Mouse (Mus musculus) MEL (cell line): ENCODE measurements around the gene Selplg. TPM values are rescaled to one million over a fixed set of nuclear protein-coding genes. Genes with fewer than 3 reads are reported as not detected.

Source experiments
- DNase-seq: peaks from one replicate; pipeline ENCODE4 v3.0.0; 2011; ENCODE audit warnings: low read depth, low spot score
- H3K27ac ChIP-seq: 2 replicates; pipeline ENCODE4 v1.5.1; 2012; ENCODE audit warnings: low read depth, mild to moderate bottlenecking, control low read depth, low read length, moderate library complexity; ENCODE audit not compliant: control insufficient read depth
- H3K27me3 ChIP-seq, 2 experiments: fragments of 150-350 bp in 1 of 2; sonication (generic) in 1 of 2; 2 replicates each; pipeline ENCODE4 v1.6.1; 2012; ENCODE audit warnings: low read length in 2 of 2, mild to moderate bottlenecking in 2 of 2, improper control_type of control experiment in 1 of 2, moderate library complexity in 1 of 2; ENCODE audit not compliant: insufficient read depth in 2 of 2, control insufficient read depth in 1 of 2
- H3K36me3 ChIP-seq, 2 experiments: 2 replicates each; pipeline ENCODE4 v1.6.1; 2012 to 2014; ENCODE audit warnings: low read length in 2 of 2, improper control_type of control experiment in 1 of 2, inconsistent platforms in 1 of 2, mild to moderate bottlenecking in 1 of 2; ENCODE audit not compliant: insufficient read depth in 2 of 2, control insufficient read depth in 1 of 2
- H3K4me1 ChIP-seq, 2 experiments: fragments of 150-350 bp in 1 of 2; sonication (generic) in 1 of 2; 2 replicates each; pipeline ENCODE4 v1.6.1; 2012; ENCODE audit warnings: low read length in 2 of 2, improper control_type of control experiment in 1 of 2, mild to moderate bottlenecking in 1 of 2; ENCODE audit not compliant: insufficient read depth in 2 of 2, control insufficient read depth in 1 of 2
- H3K4me3 ChIP-seq, 2 experiments: fragments of 150-350 bp in 1 of 2; sonication (generic) in 1 of 2; 2 replicates each; pipeline ENCODE4 v1.5.1; 2012; ENCODE audit warnings: low read depth in 2 of 2, low read length in 2 of 2, mild to moderate bottlenecking in 2 of 2, moderate library complexity in 2 of 2, control low read depth in 1 of 2, improper control_type of control experiment in 1 of 2; ENCODE audit not compliant: control insufficient read depth in 1 of 2, insufficient read depth in 1 of 2
- H3K79me2 ChIP-seq: 2 replicates; pipeline ENCODE4 v1.6.1; 2012; ENCODE audit warnings: mild to moderate bottlenecking, low read length, moderate library complexity; ENCODE audit not compliant: control insufficient read depth, poor library complexity, insufficient read depth
- H3K9ac ChIP-seq: 2 replicates; pipeline ENCODE4 v1.6.1; 2012; ENCODE audit warnings: low read depth, mild to moderate bottlenecking, control low read depth, low read length, moderate library complexity; ENCODE audit not compliant: control insufficient read depth, poor library complexity, severe bottlenecking
- H3K9me3 ChIP-seq: fragments of 150-350 bp; sonication (generic); replicated peaks from 2 replicates; pipeline ENCODE4 v1.6.1; 2012; ENCODE audit warnings: mild to moderate bottlenecking, low read length, improper control_type of control experiment, moderate library complexity; ENCODE audit not compliant: insufficient read depth
- CHD1 ChIP-seq: IDR thresholded peaks from 2 replicates; pipeline ENCODE4 v1.6.1; 2012; ENCODE audit warnings: low read depth, mild to moderate bottlenecking, inconsistent platforms, low read length, improper control_type of control experiment
- CHD2 ChIP-seq: IDR thresholded peaks from 2 replicates; pipeline ENCODE4 v1.6.1; 2011; ENCODE audit warnings: low read length, improper control_type of control experiment
- CTCF ChIP-seq, 3 experiments: IDR thresholded peaks in 2 of 3; conservative IDR thresholded peaks in 1 of 3; 2 replicates each; pipeline ENCODE4 v1.5.1; 2011 to 2012; ENCODE audit warnings: low read length in 3 of 3, low read depth in 2 of 3, mild to moderate bottlenecking in 2 of 3, improper control_type of control experiment in 1 of 3, inconsistent platforms in 1 of 3, mixed read lengths in 1 of 3, moderate library complexity in 1 of 3; ENCODE audit not compliant: control insufficient read depth in 1 of 3, insufficient read depth in 1 of 3, poor library complexity in 1 of 3, severe bottlenecking in 1 of 3
- ELF1 ChIP-seq: IDR thresholded peaks from 2 replicates; pipeline ENCODE4 v1.6.1; 2014; ENCODE audit warnings: low read depth, mild to moderate bottlenecking, inconsistent platforms, low read length, improper control_type of control experiment, moderate library complexity
- EP300 ChIP-seq, 2 experiments: IDR thresholded peaks; 2 replicates each; pipeline ENCODE4 v1.6.1; 2011; ENCODE audit warnings: improper control_type of control experiment in 2 of 2, low read length in 2 of 2, low read depth in 1 of 2, mild to moderate bottlenecking in 1 of 2
- MAFK ChIP-seq: IDR thresholded peaks from 2 replicates; pipeline ENCODE4 v1.6.1; 2011; ENCODE audit warnings: low read depth, mild to moderate bottlenecking, low read length, improper control_type of control experiment, borderline replicate concordance
- MAZ ChIP-seq: IDR thresholded peaks from 2 replicates; pipeline ENCODE4 v1.6.1; 2012; ENCODE audit warnings: low read depth, mild to moderate bottlenecking, inconsistent platforms, low read length, improper control_type of control experiment
- MEF2A ChIP-seq: IDR thresholded peaks from 2 replicates; pipeline ENCODE4 v1.6.1; 2014; ENCODE audit warnings: low read depth, mild to moderate bottlenecking, inconsistent platforms, low read length, improper control_type of control experiment; ENCODE audit not compliant: poor library complexity, insufficient replicate concordance, severe bottlenecking; ENCODE audit errors: extremely low read depth
- MXI1 ChIP-seq: IDR thresholded peaks from 2 replicates; pipeline ENCODE4 v1.6.1; 2011; ENCODE audit warnings: mild to moderate bottlenecking, low read depth, low read length, improper control_type of control experiment
- MYB ChIP-seq: IDR thresholded peaks from 2 replicates; pipeline ENCODE4 v1.6.1; 2011; ENCODE audit warnings: mild to moderate bottlenecking, low read depth, low read length, improper control_type of control experiment
- POLR2A ChIP-seq, 2 experiments: IDR thresholded peaks; 2 replicates each; pipeline ENCODE4 v1.6.1; 2011 to 2012; ENCODE audit warnings: low read length in 2 of 2, mild to moderate bottlenecking in 2 of 2, control low read depth in 1 of 2, improper control_type of control experiment in 1 of 2, low read depth in 1 of 2, moderate library complexity in 1 of 2; ENCODE audit not compliant: control insufficient read depth in 1 of 2, insufficient read depth in 1 of 2, poor library complexity in 1 of 2
- TAL1 ChIP-seq: IDR thresholded peaks from 2 replicates; pipeline ENCODE4 v1.6.1; 2012; ENCODE audit warnings: mild to moderate bottlenecking, inconsistent platforms, low read length, moderate library complexity, mixed read lengths
- TBP ChIP-seq: IDR thresholded peaks from 2 replicates; pipeline ENCODE4 v1.8.0; 2011; ENCODE audit warnings: low read depth, low read length, improper control_type of control experiment
- TCF12 ChIP-seq: IDR thresholded peaks from 2 replicates; pipeline ENCODE4 v1.6.1; 2014; ENCODE audit warnings: low read depth, mild to moderate bottlenecking, inconsistent platforms, low read length, improper control_type of control experiment, moderate library complexity
- UBTF ChIP-seq: IDR thresholded peaks from 2 replicates; pipeline ENCODE4 v1.6.1; 2012; ENCODE audit warnings: low read depth, mild to moderate bottlenecking, inconsistent platforms, low read length, improper control_type of control experiment, moderate library complexity, borderline replicate concordance; ENCODE audit not compliant: insufficient read depth
- USF1 ChIP-seq: IDR thresholded peaks from 2 replicates; pipeline ENCODE4 v1.6.1; 2014; ENCODE audit warnings: low read depth, mild to moderate bottlenecking, inconsistent platforms, low read length, improper control_type of control experiment, moderate library complexity
- ZKSCAN1 ChIP-seq: IDR thresholded peaks from 2 replicates; pipeline ENCODE4 v1.6.1; 2012; ENCODE audit warnings: low read depth, mild to moderate bottlenecking, inconsistent platforms, low read length, improper control_type of control experiment, moderate library complexity
- polyA plus RNA-seq, 2 experiments: library from polyadenylated mRNA; stranded (reverse) in 1 of 2; unstranded in 1 of 2; fragments of >175 nt in 1 of 2; fragments of >200 nt in 1 of 2; gene quantifications; 2 replicates each; pipeline versions ENCODE4 v1.2.1 to v1.2.4; 2012; ENCODE audit warnings: low replicate concordance in 2 of 2, low read depth in 1 of 2; ENCODE audit not compliant: insufficient read length in 2 of 2, insufficient read depth in 1 of 2, missing spikeins in 1 of 2
- total RNA-seq: library from RNA; depleted of rRNA; stranded (reverse); fragments of 300-350 nt; gene quantifications from 2 replicates; pipeline ENCODE4 v1.2.3, GENCODE M21; 2012

Selplg gene
- total and polyA plus RNA-seq, 3 experiments: 24.2 to 48.2 TPM; not detected in 1

DNA sequence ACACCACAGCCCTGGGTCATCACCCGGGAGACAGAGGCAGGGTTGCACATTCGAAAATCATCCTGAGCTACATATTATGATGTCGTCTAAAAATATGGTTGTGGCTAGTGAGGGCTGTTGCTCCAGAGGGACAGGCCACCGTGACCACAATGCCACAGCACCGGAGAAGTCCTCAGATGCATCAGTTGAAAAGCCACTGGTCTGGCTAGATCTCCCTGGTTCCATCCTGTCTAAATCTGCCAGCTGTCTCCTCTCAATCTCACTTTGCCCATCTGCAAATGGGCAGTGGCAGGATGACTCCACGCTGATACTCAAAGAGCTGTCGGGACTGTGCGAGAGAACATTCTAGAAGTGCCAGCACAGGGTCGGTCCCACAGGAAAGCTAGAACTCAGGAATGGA, 33.9 kb downstream of the Selplg start:
- H3K27me3 ChIP-seq: no peaks in the 10 kb centered on the region
- TF ChIP-seq TAL1 (no peak), POLR2A (IDR thresholded peaks at IDR 0.05; ENCODE audit: control insufficient read depth in 1 of 2, insufficient read depth in 1 of 2, low read depth in 1 of 2, low read length in 2 of 2, poor library complexity in 1 of 2) (no peak), MAFK (no peak), CHD2 (no peak), TBP (no peak), MEF2A (no peak), MXI1 (no peak), CHD1 (no peak), USF1 (no peak), ELF1 (no peak), TCF12 (no peak)
- TF ChIP-seq, all 39 proteins: peak for 0
- H3K36me3 ChIP-seq: no peaks in the 10 kb centered on the region

GRCm38 (mm10) chr5:113797149-113797882, 35.1 kb downstream of the Selplg start:
- Histone ChIP-seq H3K9ac (no peak overlapping the region), H3K27me3 (no peaks in the 10 kb centered on the region), H3K27ac (no peak overlapping the region), H3K36me3 (no peaks in the 10 kb centered on the region), H3K79me2 (no peaks in the 10 kb centered on the region), H3K9me3 (no peaks in the 10 kb centered on the region), H3K4me1 (peaks cover 0 to 1% of the 10 kb centered on the region in 2 experiments; a peak in 1 of 4 replicates)
- no peak for DNase-seq
- TF ChIP-seq TAL1 (no peak), EP300 (IDR thresholded peaks at IDR 0.05; ENCODE audit: low read depth in 1 of 2, low read length in 2 of 2) (no peak), UBTF (no peak), MAZ (no peak), MEF2A (no peak), CTCF (IDR thresholded peaks at IDR 0.05 in 2 of 3, conservative IDR thresholded peaks at IDR 0.05 in 1 of 3; ENCODE audit: control insufficient read depth in 1 of 3, insufficient read depth in 1 of 3, low read depth in 2 of 3, low read length in 3 of 3, poor library complexity in 1 of 3, severe bottlenecking in 1 of 3) (no peak), MYB (no peak), ZKSCAN1 (no peak)
- TF ChIP-seq, all 39 proteins: peak for 0
- no peak overlapping the region for H3K4me3 ChIP-seq

More for the DNA sequence above, 33.9 kb downstream of the Selplg start:
- Histone ChIP-seq H3K27ac (no peak overlapping the region), H3K4me3 (no peak overlapping the region), H3K4me1 (no peaks in the 10 kb centered on the region), H3K9me3 (no peaks in the 10 kb centered on the region), H3K79me2 (no peaks in the 10 kb centered on the region), H3K9ac (no peak overlapping the region)
- DNase-seq: no peak
